Mouse (Mus musculus) E14TG2a.4 (cell line): ENCODE measurements around the gene Ino80.

Experiments used
- H3K27me3 ChIP-seq: 2 replicates; pipeline ENCODE4 v1.6.1; 2014; ENCODE audit warnings: low read length, control low read depth; ENCODE audit not compliant: insufficient read depth
- H3K36me3 ChIP-seq: 2 replicates; pipeline ENCODE4 v1.6.1; 2014; ENCODE audit warnings: low read length, control low read depth; ENCODE audit not compliant: insufficient read depth
- H3K4me1 ChIP-seq: replicated peaks from 2 replicates; pipeline ENCODE4 v1.6.1; 2014; ENCODE audit warnings: low read depth, low read length, control low read depth
- H3K4me3 ChIP-seq: replicated peaks from 2 replicates; pipeline ENCODE4 v1.5.1; 2014; ENCODE audit warnings: mild to moderate bottlenecking, low read length
- H3K9me3 ChIP-seq: 2 replicates; pipeline ENCODE4 v1.6.1; 2014; ENCODE audit warnings: low read length, control low read depth
- CTCF ChIP-seq: conservative IDR thresholded peaks from 2 replicates; pipeline ENCODE4 v1.5.1; 2014; ENCODE audit warnings: low read length
- NANOG ChIP-seq: IDR thresholded peaks from 2 replicates; pipeline ENCODE4 v1.6.1; 2014; ENCODE audit warnings: borderline replicate concordance, low read length, mixed read lengths
- POU5F1 ChIP-seq: IDR thresholded peaks from 2 replicates; pipeline ENCODE4 v1.6.1; 2014; ENCODE audit warnings: low read length, borderline replicate concordance

The Ino80 gene

DNA sequence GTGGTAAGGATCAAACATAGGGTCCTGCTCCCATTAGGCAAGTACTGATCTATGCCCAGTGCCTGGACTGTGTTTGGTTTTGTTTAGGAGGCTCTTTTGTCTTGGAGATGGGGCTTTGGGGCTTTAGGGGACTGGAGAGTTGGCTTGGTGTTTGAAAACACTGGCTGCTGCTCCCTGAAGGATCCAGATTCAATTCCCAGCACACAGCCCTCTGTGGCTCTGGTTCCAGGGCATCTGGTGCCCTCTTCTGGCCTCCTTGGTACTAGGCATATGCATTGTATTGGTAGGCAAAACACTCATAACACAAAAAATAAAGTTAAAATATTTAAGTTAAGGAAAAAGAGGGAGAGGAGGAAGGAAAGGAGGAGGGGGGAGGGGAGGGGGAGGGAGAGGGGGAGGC, 29.6 kb upstream of the Ino80 start:
- H3K4me1 ChIP-seq = peaks cover 19% of the 10 kb centered on the region
- TF ChIP-seq CTCF (peak; percentile 50), POU5F1 (no peak), NANOG (no peak)
- H3K36me3 ChIP-seq = no peaks in the 10 kb centered on the region
- no peak overlapping the region for H3K4me3 ChIP-seq
- H3K27me3 ChIP-seq = no peaks in the 10 kb centered on the region
- H3K9me3 ChIP-seq = no peaks in the 10 kb centered on the region

DNA sequence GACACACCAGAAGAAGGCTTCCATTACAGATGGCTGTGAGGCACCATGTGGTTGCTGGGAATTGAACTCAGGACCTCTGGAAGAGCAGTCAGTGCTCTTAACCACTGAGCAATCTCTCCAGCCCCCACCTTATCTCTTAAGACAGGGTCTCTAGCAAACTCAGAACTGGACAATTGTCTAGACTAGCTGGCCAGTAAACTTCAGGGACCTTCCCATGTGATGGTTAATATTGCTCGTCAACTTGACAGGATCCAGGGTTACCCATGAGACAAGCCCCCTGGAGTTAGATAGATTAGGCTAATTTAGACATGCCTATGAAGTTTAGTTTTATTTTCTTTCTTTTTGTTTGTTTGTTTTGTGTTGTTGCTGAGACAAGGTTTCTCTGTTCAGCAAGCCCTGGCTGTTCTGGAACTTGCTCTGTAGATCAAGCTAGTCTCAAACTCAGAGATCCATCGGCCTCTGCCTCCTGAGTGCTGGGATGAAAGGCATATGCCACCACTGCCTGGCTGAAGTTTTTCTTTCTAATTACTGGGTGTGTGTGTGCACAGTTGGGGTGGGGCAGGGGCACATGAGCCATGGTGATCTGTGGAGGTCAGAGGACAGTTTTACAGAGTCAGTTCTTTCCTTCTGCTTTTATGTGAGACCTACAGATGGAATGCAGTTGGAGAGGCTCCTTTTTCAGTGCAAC, 23.6 kb upstream of the Ino80 start:
- TF ChIP-seq CTCF = no peak
- no peak for TF ChIP-seq POU5F1
- TF ChIP-seq NANOG = no peak
- H3K4me3 ChIP-seq = no peak overlapping the region
- peaks cover 9% of the 10 kb centered on the region for H3K4me1 ChIP-seq
- H3K27me3 ChIP-seq = no peaks in the 10 kb centered on the region
- peaks cover 13% of the 10 kb centered on the region for H3K9me3 ChIP-seq
- no peaks in the 10 kb centered on the region for H3K36me3 ChIP-seq

DNA sequence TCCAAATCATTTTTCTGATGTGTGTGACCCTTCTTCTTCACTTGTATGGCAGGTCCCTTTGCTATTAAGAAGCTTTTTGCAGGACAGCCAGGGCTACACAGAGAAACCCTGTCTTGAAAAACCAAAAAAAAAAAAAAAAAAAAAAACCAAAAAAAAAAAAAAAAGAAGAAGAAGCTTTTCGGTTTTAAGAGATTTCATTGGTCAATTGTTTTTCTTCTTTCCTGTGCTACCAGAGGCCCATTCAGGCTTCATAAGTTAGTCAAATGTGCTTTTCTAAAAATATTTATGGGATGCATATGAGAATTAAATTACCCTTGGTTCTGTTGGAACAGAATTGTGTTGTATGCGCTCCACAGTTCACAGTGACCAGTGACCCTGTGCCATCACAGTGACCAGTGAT, 21.4 kb upstream of the Ino80 start:
- Histone ChIP-seq H3K4me1 (no peaks in the 10 kb centered on the region; the same call in 1 of the 2 replicates), H3K36me3 (no peaks in the 10 kb centered on the region), H3K4me3 (no peak overlapping the region), H3K9me3 (peaks cover 13% of the 10 kb centered on the region), H3K27me3 (no peaks in the 10 kb centered on the region)
- TF ChIP-seq CTCF (no peak), NANOG (no peak), POU5F1 (no peak)

DNA sequence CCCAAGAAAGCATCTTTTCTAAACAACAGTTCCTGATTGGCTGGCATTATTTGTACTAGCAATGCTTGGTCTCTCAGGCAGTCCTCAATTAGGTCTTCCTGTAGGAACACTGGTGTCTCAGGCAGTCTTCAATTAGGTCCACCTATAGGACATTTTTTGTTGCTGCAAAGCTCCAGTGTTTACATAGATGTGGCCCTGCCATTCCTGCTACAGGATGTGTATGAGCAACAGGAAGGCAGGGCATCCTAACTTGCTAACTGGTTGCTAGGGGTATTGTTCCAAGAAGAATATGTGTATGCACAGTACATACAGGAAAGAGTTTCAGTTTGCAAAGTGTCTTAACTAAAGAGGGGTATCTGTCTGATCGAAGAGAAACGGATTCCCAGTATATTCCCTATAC, 18.6 kb upstream of the Ino80 start:
- TF ChIP-seq POU5F1 (no peak), CTCF (no peak), NANOG (no peak)
- peaks cover 13% of the 10 kb centered on the region for H3K9me3 ChIP-seq
- no peaks in the 10 kb centered on the region for H3K27me3 ChIP-seq
- no peaks in the 10 kb centered on the region for H3K36me3 ChIP-seq
- H3K4me3 ChIP-seq = no peak overlapping the region
- H3K4me1 ChIP-seq = peaks cover 12% of the 10 kb centered on the region

DNA sequence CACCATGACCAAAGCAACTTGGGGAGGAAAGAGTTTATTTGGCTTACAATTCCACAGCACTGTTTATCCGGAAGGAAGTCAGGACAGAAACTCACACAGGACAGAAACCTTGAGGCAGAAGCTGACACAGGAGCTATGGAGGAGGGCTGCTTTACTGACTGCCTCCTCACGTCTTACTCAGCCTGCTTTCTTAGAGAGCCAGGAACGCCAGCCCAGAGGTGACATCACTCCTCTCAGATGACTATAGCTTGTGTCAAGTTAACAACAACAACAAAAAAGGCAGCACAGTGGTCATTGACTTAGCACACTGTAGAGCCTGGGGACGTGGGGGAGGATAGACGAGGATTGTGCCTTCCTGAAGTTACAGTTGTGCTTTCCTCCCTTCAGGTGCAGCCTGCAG, 14.5 kb upstream of the Ino80 start:
- H3K4me1 ChIP-seq = peaks cover 26% of the 10 kb centered on the region
- no peak for TF ChIP-seq POU5F1
- H3K36me3 ChIP-seq = no peaks in the 10 kb centered on the region
- no peaks in the 10 kb centered on the region for H3K9me3 ChIP-seq
- H3K4me3 ChIP-seq = no peak overlapping the region
- H3K27me3 ChIP-seq = no peaks in the 10 kb centered on the region

DNA sequence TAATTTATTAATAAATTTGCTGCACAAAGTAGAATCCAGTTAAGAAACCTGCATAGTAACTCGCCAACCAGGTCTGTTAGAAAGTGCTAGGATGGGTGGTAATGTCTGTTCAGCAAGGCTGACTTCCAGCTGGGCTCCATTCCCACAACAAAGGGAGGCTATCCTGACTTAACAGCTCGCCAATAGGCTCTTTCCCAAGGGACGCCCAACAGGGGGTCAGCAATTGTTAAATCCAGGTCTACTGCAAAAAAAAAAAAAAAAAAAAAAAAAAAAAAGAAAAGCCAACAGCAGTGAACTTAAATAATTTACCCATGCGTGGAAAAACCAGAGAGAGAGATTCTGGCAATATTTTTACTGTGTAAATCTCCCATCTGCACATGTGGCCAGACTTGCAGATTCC, 9.0 kb upstream of the Ino80 start:
- Histone ChIP-seq H3K4me3 (peak overlapping the region; percentile 41; the same call in 1 of the 2 replicates), H3K27me3 (no peaks in the 10 kb centered on the region), H3K9me3 (no peaks in the 10 kb centered on the region), H3K36me3 (no peaks in the 10 kb centered on the region), H3K4me1 (peaks cover 38% of the 10 kb centered on the region)
- TF ChIP-seq CTCF (no peak), POU5F1 (no peak), NANOG (peak; percentile 86)

DNA sequence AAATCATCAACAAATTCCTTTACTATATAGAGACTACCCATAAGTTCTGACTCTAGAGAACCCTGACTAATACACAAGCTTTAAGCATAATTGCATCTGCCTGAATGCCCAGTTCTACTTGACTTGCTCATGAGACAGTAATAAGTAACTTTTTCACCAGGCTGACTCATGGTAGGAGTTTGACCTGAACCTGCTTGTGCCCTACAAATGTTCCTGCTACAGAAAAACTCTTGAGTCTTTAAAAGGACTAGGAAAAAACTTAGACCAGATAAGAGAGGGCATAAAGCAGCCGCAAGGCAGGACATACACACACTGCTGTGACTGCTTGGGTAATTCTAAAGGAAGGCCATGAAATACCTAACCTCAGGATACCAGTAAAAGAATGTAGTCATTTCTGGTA, 4.8 kb upstream of the Ino80 start:
- Histone ChIP-seq H3K9me3 (no peaks in the 10 kb centered on the region), H3K4me3 (no peak overlapping the region), H3K27me3 (no peaks in the 10 kb centered on the region), H3K36me3 (peaks cover 20% of the 10 kb centered on the region), H3K4me1 (peaks cover 42% of the 10 kb centered on the region)
- TF ChIP-seq NANOG (no peak), POU5F1 (no peak), CTCF (no peak)

DNA sequence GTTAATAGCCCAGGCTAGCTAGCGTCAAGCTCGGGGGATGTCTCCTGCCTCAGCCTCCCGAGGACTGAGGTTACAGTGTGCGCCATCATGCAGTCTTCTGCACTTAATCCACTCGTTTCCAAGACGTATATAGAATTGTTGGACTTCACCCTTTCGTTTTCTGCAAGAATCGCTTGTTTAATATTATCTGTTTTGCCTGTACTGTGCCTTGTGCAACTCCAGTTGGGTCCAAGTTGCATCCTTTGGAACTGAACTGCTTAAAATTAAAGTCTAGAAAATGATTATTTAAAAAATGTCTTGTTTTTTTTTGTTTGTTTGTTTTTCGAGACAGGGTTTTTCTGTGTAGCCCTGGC, 886 bp upstream of the Ino80 start:
- Histone ChIP-seq H3K36me3 (peaks cover 34% of the 10 kb centered on the region), H3K4me1 (peaks cover 45% of the 10 kb centered on the region)
- TF ChIP-seq CTCF (no peak), POU5F1 (no peak), NANOG (no peak)

More for the DNA sequence above, 886 bp upstream of the Ino80 start:
- Histone ChIP-seq H3K4me3 (peak overlapping the region; percentile 94), H3K9me3 (no peaks in the 10 kb centered on the region), H3K27me3 (no peaks in the 10 kb centered on the region)
